Mouse (Mus musculus): ENCODE results near the gene B3glct.

The B3glct gene

GRCm38 (mm10) chr5:149678100-149678989, at the start of gene B3glct:
Gene B3glct, plus strand, starts transcription at chr5:149678230.
- peak; percentile 89 for DNase-seq

- DNase-seq: no peak
Measured at GRCm38 (mm10) chr5:149634409-149635035, 43.5 kb upstream of the B3glct start.

GRCm38 (mm10) chr5:149635556-149635955, 42.5 kb upstream of the B3glct start:
- DNase-seq: no peak

- peak; percentile 98 for DNase-seq
Measured at GRCm38 (mm10) chr5:149636075-149636920, 41.7 kb upstream of the B3glct start, which contains the start of gene Hsph1. Gene Hsph1, minus strand, starts transcription at chr5:149636376.

- no peak for DNase-seq
Measured at GRCm38 (mm10) chr5:149637306-149637705, 40.7 kb upstream of the B3glct start.

- DNase-seq: no peak
Measured at GRCm38 (mm10) chr5:149641277-149641892, 36.6 kb upstream of the B3glct start.

GRCm38 (mm10) chr5:149642366-149642765, 35.7 kb upstream of the B3glct start:
- peak; percentile 18 for DNase-seq

- DNase-seq: no peak
Measured at GRCm38 (mm10) chr5:149642783-149643509, 35.1 kb upstream of the B3glct start.

GRCm38 (mm10) chr5:149647367-149648115, 30.5 kb upstream of the B3glct start:
- no peak for DNase-seq

GRCm38 (mm10) chr5:149648196-149648595, 29.8 kb upstream of the B3glct start:
- peak; percentile 15 for DNase-seq

GRCm38 (mm10) chr5:149648895-149649406, 29.1 kb upstream of the B3glct start:
- no peak for DNase-seq

GRCm38 (mm10) chr5:149649499-149650178, 28.4 kb upstream of the B3glct start:
- no peak for DNase-seq

- no peak for DNase-seq
Measured at GRCm38 (mm10) chr5:149650179-149650553, 27.9 kb upstream of the B3glct start.

- DNase-seq: no peak
Measured at GRCm38 (mm10) chr5:149655636-149656035, 22.4 kb upstream of the B3glct start.

GRCm38 (mm10) chr5:149658022-149658421, 20.0 kb upstream of the B3glct start:
- no peak for DNase-seq

GRCm38 (mm10) chr5:149658741-149659413, 19.2 kb upstream of the B3glct start:
- DNase-seq: no peak

GRCm38 (mm10) chr5:149659414-149659780, 18.6 kb upstream of the B3glct start:
- no peak for DNase-seq

- no peak for DNase-seq
Measured at GRCm38 (mm10) chr5:149661428-149661827, 16.6 kb upstream of the B3glct start.

GRCm38 (mm10) chr5:149662980-149663379, 15.1 kb upstream of the B3glct start:
- DNase-seq: no peak

- no peak for DNase-seq
Measured at GRCm38 (mm10) chr5:149663417-149663816, 14.6 kb upstream of the B3glct start.
